Mouse (Mus musculus) forebrain, embryonic 15.5 days (tissue): ENCODE results near the gene Lap3. TPM values are rescaled to one million over a fixed set of nuclear protein-coding genes. Genes with fewer than 3 reads are reported as not detected.

Source experiments
- ATAC-seq: fragments of 200-750 bp; cut with Nextera tagmentation; replicated peaks from 2 replicates; pipeline ENCODE4 v1.8.0; 2017; ENCODE audit warnings: mild to moderate bottlenecking, moderate TSS enrichment, moderate library complexity
- H3K27ac ChIP-seq: fragments of 300-500 bp; sonication (generic); replicated peaks from 2 replicates; pipeline ENCODE4 v1.5.1; 2015; ENCODE audit warnings: mild to moderate bottlenecking, inconsistent platforms
- H3K27me3 ChIP-seq: fragments of 300-500 bp; sonication (generic); 2 replicates; pipeline ENCODE4 v1.6.1; 2015; ENCODE audit warnings: inconsistent platforms
- H3K36me3 ChIP-seq: fragments of 300-500 bp; sonication (generic); 2 replicates; pipeline ENCODE4 v1.6.1; 2015; ENCODE audit warnings: mild to moderate bottlenecking, inconsistent platforms
- H3K4me1 ChIP-seq: fragments of 300-500 bp; sonication (generic); 2 replicates; pipeline ENCODE4 v1.6.1; 2015; ENCODE audit warnings: inconsistent platforms
- H3K4me2 ChIP-seq: fragments of 300-500 bp; sonication (generic); replicated peaks from 2 replicates; pipeline ENCODE4 v1.6.1; 2015; ENCODE audit warnings: mild to moderate bottlenecking, inconsistent platforms
- H3K4me3 ChIP-seq: fragments of 300-500 bp; sonication (generic); 2 replicates; pipeline ENCODE4 v1.5.1; 2015; ENCODE audit warnings: mild to moderate bottlenecking, inconsistent platforms
- H3K9ac ChIP-seq: fragments of 300-500 bp; sonication (generic); replicated peaks from 2 replicates; pipeline ENCODE4 v1.6.1; 2015; ENCODE audit warnings: mild to moderate bottlenecking, inconsistent platforms
- H3K9me3 ChIP-seq: fragments of 300-500 bp; sonication (generic); 2 replicates; pipeline ENCODE4 v1.6.1; 2016; ENCODE audit warnings: inconsistent platforms
- WGBS: fragments of 180-500 bp; shearing (Covaris S2); methylation state at CpG from one replicate; pipeline ENCODE4 v1.1.7; 2015; ENCODE audit warnings: mixed read lengths; 5-methylcytosine and 5-hydroxymethylcytosine counted together
- polyA plus RNA-seq: library from polyadenylated mRNA; unstranded; fragments of >200 nt; fragmentation: Nextera tagmentation; extraction: Ambion mirVana; gene quantifications from 2 replicates; pipeline ENCODE4 v1.2.1, GENCODE M21; 2015

The Lap3 gene
- polyA plus RNA-seq, 1 experiment from 2014 or later: 40.6 TPM

- 87% methylated on average over 5 of the region's 5 CpGs for WGBS
- Histone ChIP-seq H3K4me3 (no peak overlapping the region), H3K27ac (no peak overlapping the region), H3K9ac (no peak overlapping the region), H3K4me1 (peaks cover 17% of the 10 kb centered on the region), H3K36me3 (no peaks in the 10 kb centered on the region), H3K27me3 (no peaks in the 10 kb centered on the region), H3K4me2 (no peak overlapping the region), H3K9me3 (no peaks in the 10 kb centered on the region)
- ATAC-seq: no peak
These were observed 17.4 kb upstream of the Lap3 start for GRCm38 (mm10) chr5:45475771-45476170.

- peaks cover 17% of the 10 kb centered on the region for H3K4me1 ChIP-seq
- H3K27me3 ChIP-seq: no peaks in the 10 kb centered on the region
- no peak overlapping the region for H3K9ac ChIP-seq
- no peak overlapping the region for H3K27ac ChIP-seq
- no peaks in the 10 kb centered on the region for H3K36me3 ChIP-seq
- peak; percentile 51 for ATAC-seq
- no peak overlapping the region for H3K4me3 ChIP-seq
- H3K4me2 ChIP-seq: no peak overlapping the region
- no peaks in the 10 kb centered on the region for H3K9me3 ChIP-seq
- WGBS: 9% methylated on average over 6 of the region's 6 CpGs
These were observed 16.9 kb upstream of the Lap3 start for GRCm38 (mm10) chr5:45476288-45476687.

- no peak overlapping the region for H3K9ac ChIP-seq
- no peak for ATAC-seq
- no peaks in the 10 kb centered on the region for H3K27me3 ChIP-seq
- peaks cover 17% of the 10 kb centered on the region for H3K4me1 ChIP-seq
- no peak overlapping the region for H3K4me3 ChIP-seq
- H3K4me2 ChIP-seq: no peak overlapping the region
- WGBS: 77% methylated on average over 7 of the region's 7 CpGs
- H3K27ac ChIP-seq: no peak overlapping the region
- H3K9me3 ChIP-seq: no peaks in the 10 kb centered on the region
- H3K36me3 ChIP-seq: no peaks in the 10 kb centered on the region
These were observed 15.6 kb upstream of the Lap3 start for GRCm38 (mm10) chr5:45477601-45478000.

GRCm38 (mm10) chr5:45480066-45480465 lies 13.1 kb upstream of the Lap3 start:
- ATAC-seq: no peak
- WGBS: 88% methylated on average over 1 of the region's 1 CpGs
- H3K9me3 ChIP-seq: no peaks in the 10 kb centered on the region

GRCm38 (mm10) chr5:45481125-45481524 lies 12.0 kb upstream of the Lap3 start:
- H3K36me3 ChIP-seq: no peaks in the 10 kb centered on the region
- H3K4me3 ChIP-seq: no peak overlapping the region
- no peak for ATAC-seq
- H3K27me3 ChIP-seq: no peaks in the 10 kb centered on the region
- no peaks in the 10 kb centered on the region for H3K9me3 ChIP-seq
- H3K4me1 ChIP-seq: peaks cover 6% of the 10 kb centered on the region
- 93% methylated on average over 2 of the region's 2 CpGs for WGBS
- no peak overlapping the region for H3K4me2 ChIP-seq
- H3K9ac ChIP-seq: no peak overlapping the region
- H3K27ac ChIP-seq: no peak overlapping the region

More at GRCm38 (mm10) chr5:45480066-45480465, 13.1 kb upstream of the Lap3 start:
- H3K4me1 ChIP-seq: peaks cover 7% of the 10 kb centered on the region
- H3K4me2 ChIP-seq: no peak overlapping the region
- no peak overlapping the region for H3K4me3 ChIP-seq
- H3K27ac ChIP-seq: no peak overlapping the region
- no peak overlapping the region for H3K9ac ChIP-seq
- no peaks in the 10 kb centered on the region for H3K27me3 ChIP-seq
- no peaks in the 10 kb centered on the region for H3K36me3 ChIP-seq

GRCm38 (mm10) chr5:45482607-45483006 lies 10.6 kb upstream of the Lap3 start:
- Histone ChIP-seq H3K36me3 (no peaks in the 10 kb centered on the region), H3K27me3 (no peaks in the 10 kb centered on the region), H3K27ac (no peak overlapping the region), H3K9ac (no peak overlapping the region), H3K4me2 (no peak overlapping the region), H3K4me3 (no peak overlapping the region), H3K4me1 (no peaks in the 10 kb centered on the region), H3K9me3 (no peaks in the 10 kb centered on the region)
- ATAC-seq: no peak
- WGBS: 77% methylated on average over 3 of the region's 3 CpGs

GRCm38 (mm10) chr5:45483654-45484053 lies 9.5 kb upstream of the Lap3 start:
- H3K4me3 ChIP-seq: no peak overlapping the region
- no peak overlapping the region for H3K9ac ChIP-seq
- 85% methylated on average over 1 of the region's 1 CpGs for WGBS
- no peak for ATAC-seq
- H3K27me3 ChIP-seq: no peaks in the 10 kb centered on the region
- no peak overlapping the region for H3K4me2 ChIP-seq
- H3K36me3 ChIP-seq: no peaks in the 10 kb centered on the region
- H3K4me1 ChIP-seq: no peaks in the 10 kb centered on the region
- H3K9me3 ChIP-seq: no peaks in the 10 kb centered on the region
- H3K27ac ChIP-seq: no peak overlapping the region

GRCm38 (mm10) chr5:45491776-45492175 lies 1.4 kb upstream of the Lap3 start:
- H3K4me1 ChIP-seq: peaks cover 13% of the 10 kb centered on the region
- no peak overlapping the region for H3K4me2 ChIP-seq
- no peak for ATAC-seq
- no peak overlapping the region for H3K4me3 ChIP-seq
- 48% methylated on average over 4 of the region's 4 CpGs for WGBS
- H3K9ac ChIP-seq: no peak overlapping the region
- no peaks in the 10 kb centered on the region for H3K27me3 ChIP-seq
- no peaks in the 10 kb centered on the region for H3K36me3 ChIP-seq
- H3K9me3 ChIP-seq: no peaks in the 10 kb centered on the region
- H3K27ac ChIP-seq: no peak overlapping the region

GRCm38 (mm10) chr5:45494093-45494755 lies 1.1 kb downstream of the Lap3 start:
- Histone ChIP-seq H3K27me3 (no peaks in the 10 kb centered on the region), H3K4me1 (peaks cover 13% of the 10 kb centered on the region), H3K4me3 (peak overlapping the region; percentile 58), H3K27ac (no peak overlapping the region), H3K4me2 (peak overlapping the region; percentile 76), H3K36me3 (0 out of 2 replicates have a peak, but pooled peaks cover 5% of the 10 kb centered on the region), H3K9me3 (no peaks in the 10 kb centered on the region), H3K9ac (peak overlapping the region; percentile 66)
- ATAC-seq: no peak
- 72% methylated on average over 9 of the region's 9 CpGs for WGBS

- no peak overlapping the region for H3K4me3 ChIP-seq
- peaks cover 13% of the 10 kb centered on the region for H3K4me1 ChIP-seq
- no peaks in the 10 kb centered on the region for H3K9me3 ChIP-seq
- H3K36me3 ChIP-seq: 0 out of 2 replicates have a peak, but pooled peaks cover 5% of the 10 kb centered on the region
- 91% methylated on average over 3 of the region's 3 CpGs for WGBS
- no peak overlapping the region for H3K9ac ChIP-seq
- H3K27ac ChIP-seq: no peak overlapping the region
- H3K27me3 ChIP-seq: no peaks in the 10 kb centered on the region
- ATAC-seq: no peak
- no peak overlapping the region for H3K4me2 ChIP-seq
These were observed 2.3 kb downstream of the Lap3 start for GRCm38 (mm10) chr5:45495429-45495975.

GRCm38 (mm10) chr5:45496042-45496441 lies 2.9 kb downstream of the Lap3 start:
- H3K27me3 ChIP-seq: no peaks in the 10 kb centered on the region
- H3K9me3 ChIP-seq: no peaks in the 10 kb centered on the region
- peaks cover 13% of the 10 kb centered on the region for H3K4me1 ChIP-seq
- no peak overlapping the region for H3K4me2 ChIP-seq
- no peak overlapping the region for H3K27ac ChIP-seq
- H3K36me3 ChIP-seq: 0 out of 2 replicates have a peak, but pooled peaks cover 5% of the 10 kb centered on the region
- no peak overlapping the region for H3K9ac ChIP-seq
- H3K4me3 ChIP-seq: no peak overlapping the region
- no peak for ATAC-seq

GRCm38 (mm10) chr5:45496479-45496878 lies 3.3 kb downstream of the Lap3 start:
- Histone ChIP-seq H3K4me2 (no peak overlapping the region), H3K27ac (no peak overlapping the region), H3K4me3 (no peak overlapping the region), H3K4me1 (peaks cover 13% of the 10 kb centered on the region), H3K9ac (no peak overlapping the region), H3K36me3 (0 out of 2 replicates have a peak, but pooled peaks cover 5% of the 10 kb centered on the region), H3K27me3 (no peaks in the 10 kb centered on the region), H3K9me3 (no peaks in the 10 kb centered on the region)
- 93% methylated on average over 4 of the region's 4 CpGs for WGBS
- ATAC-seq: no peak
